Mouse (Mus musculus) ES-Bruce4 (cell line): ENCODE results near the gene Msi2. TPM values are rescaled to one million over a fixed set of nuclear protein-coding genes. Genes with fewer than 3 reads are reported as not detected.

Experiments used
- H3K27ac ChIP-seq: 2 replicates; pipeline ENCODE4 v1.5.1; 2012; ENCODE audit warnings: low read length, inconsistent platforms; ENCODE audit not compliant: insufficient read depth
- H3K27me3 ChIP-seq: 2 replicates; pipeline ENCODE4 v1.6.1; 2012; ENCODE audit warnings: mild to moderate bottlenecking, low read length, inconsistent platforms; ENCODE audit not compliant: control insufficient read depth, poor library complexity, insufficient read depth, severe bottlenecking
- H3K36me3 ChIP-seq: 2 replicates; pipeline ENCODE4 v1.6.1; 2012; ENCODE audit warnings: inconsistent platforms, mild to moderate bottlenecking, low read length, moderate library complexity; ENCODE audit not compliant: control insufficient read depth, poor library complexity, insufficient read depth, severe bottlenecking
- H3K4me1 ChIP-seq: one replicate; pipeline ENCODE4 v1.8.1; 2011; ENCODE audit warnings: low read length; ENCODE audit not compliant: control insufficient read depth, insufficient read depth
- H3K4me3 ChIP-seq: 2 replicates; pipeline ENCODE4 v1.5.1; 2011; ENCODE audit warnings: low read depth, mild to moderate bottlenecking, low read length
- H3K9ac ChIP-seq: 2 replicates; pipeline ENCODE4 v1.6.1; 2012; ENCODE audit warnings: low read depth, mild to moderate bottlenecking, inconsistent platforms; ENCODE audit not compliant: poor library complexity, severe bottlenecking
- H3K9me3 ChIP-seq: replicated peaks from 2 replicates; pipeline ENCODE4 v1.6.1; 2012; ENCODE audit warnings: mild to moderate bottlenecking, low read length, inconsistent platforms; ENCODE audit not compliant: control insufficient read depth, poor library complexity, insufficient read depth, severe bottlenecking
- CTCF ChIP-seq: IDR thresholded peaks from one replicate; pipeline ENCODE4 v1.8.1; 2011; ENCODE audit warnings: low read depth, low read length
- EP300 ChIP-seq: IDR thresholded peaks from 2 replicates; pipeline ENCODE4 v1.6.1; 2011; ENCODE audit warnings: low read depth, low read length; ENCODE audit not compliant: insufficient read depth
- POLR2A ChIP-seq: IDR thresholded peaks from one replicate; pipeline ENCODE4 v1.8.1; 2011; ENCODE audit warnings: low read length; ENCODE audit not compliant: insufficient read depth
- polyA plus RNA-seq: library from polyadenylated mRNA; stranded (reverse); fragments of >200 nt; gene quantifications from 2 replicates; pipeline ENCODE4 v1.2.4, GENCODE M21; 2011; ENCODE audit warnings: low read depth; ENCODE audit not compliant: missing spikeins, insufficient read depth, insufficient read length

The Msi2 gene
- polyA plus RNA-seq, 1 experiment: 110 TPM

GRCm38 (mm10) chr11:88618005-88618501 is 100.3 kb downstream of the Msi2 start:
- Histone ChIP-seq H3K9ac (peak overlapping the region; percentile 57), H3K4me1 (peaks cover 15% of the 10 kb centered on the region), H3K27me3 (no peaks in the 10 kb centered on the region), H3K27ac (peak overlapping the region; percentile 98), H3K9me3 (no peaks in the 10 kb centered on the region), H3K4me3 (peak overlapping the region; percentile 12; the same call in 1 of the 2 replicates), H3K36me3 (no peaks in the 10 kb centered on the region; the same call in 1 of the 2 replicates)
- no peak for TF ChIP-seq EP300

- TF ChIP-seq POLR2A (no peak), EP300 (no peak), CTCF (no peak)
- Histone ChIP-seq H3K9ac (peak overlapping the region; percentile 57), H3K4me1 (peaks cover 15% of the 10 kb centered on the region), H3K27ac (peak overlapping the region; percentile 52), H3K9me3 (no peaks in the 10 kb centered on the region), H3K36me3 (no peaks in the 10 kb centered on the region; the same call in 1 of the 2 replicates), H3K27me3 (no peaks in the 10 kb centered on the region), H3K4me3 (0 out of 2 replicates have a peak overlapping the region, but pooled peaks have one; percentile 0)
Measured at GRCm38 (mm10) chr11:88617380-88617779, 100.9 kb downstream of the Msi2 start.

- no peaks in the 10 kb centered on the region for H3K27me3 ChIP-seq
- no peak overlapping the region for H3K9ac ChIP-seq
- H3K4me1 ChIP-seq: peaks cover 11% of the 10 kb centered on the region
- H3K27ac ChIP-seq: peak overlapping the region; percentile 53
- H3K4me3 ChIP-seq: no peak overlapping the region
- TF ChIP-seq EP300: no peak
- no peak for TF ChIP-seq CTCF
- no peak for TF ChIP-seq POLR2A
- no peaks in the 10 kb centered on the region; the same call in none of the 2 replicates for H3K36me3 ChIP-seq
- no peaks in the 10 kb centered on the region for H3K9me3 ChIP-seq
Measured at GRCm38 (mm10) chr11:88614527-88615305, 103.6 kb downstream of the Msi2 start.

GRCm38 (mm10) chr11:88613771-88614526 is 104.4 kb downstream of the Msi2 start:
- Histone ChIP-seq H3K27ac (peak overlapping the region; percentile 53), H3K4me1 (peaks cover 5% of the 10 kb centered on the region), H3K27me3 (no peaks in the 10 kb centered on the region), H3K4me3 (no peak overlapping the region), H3K9me3 (no peaks in the 10 kb centered on the region), H3K36me3 (no peaks in the 10 kb centered on the region; the same call in none of the 2 replicates), H3K9ac (peak overlapping the region; percentile 52; the same call in 1 of the 2 replicates)
- no peak for TF ChIP-seq POLR2A
- TF ChIP-seq CTCF: no peak
- no peak for TF ChIP-seq EP300

GRCm38 (mm10) chr11:88613008-88613407 is 105.3 kb downstream of the Msi2 start:
- no peak for TF ChIP-seq EP300
- TF ChIP-seq CTCF: no peak
- TF ChIP-seq POLR2A: no peak
- no peak overlapping the region for H3K27ac ChIP-seq
- H3K9ac ChIP-seq: no peak overlapping the region
- no peaks in the 10 kb centered on the region; the same call in none of the 2 replicates for H3K36me3 ChIP-seq
- peaks cover 3% of the 10 kb centered on the region for H3K4me1 ChIP-seq
- no peak overlapping the region for H3K4me3 ChIP-seq
- no peaks in the 10 kb centered on the region for H3K27me3 ChIP-seq
- H3K9me3 ChIP-seq: no peaks in the 10 kb centered on the region

GRCm38 (mm10) chr11:88612141-88612540 is 106.2 kb downstream of the Msi2 start:
- Histone ChIP-seq H3K4me3 (no peak overlapping the region), H3K27ac (no peak overlapping the region), H3K27me3 (no peaks in the 10 kb centered on the region), H3K36me3 (no peaks in the 10 kb centered on the region; the same call in none of the 2 replicates), H3K9ac (no peak overlapping the region), H3K9me3 (no peaks in the 10 kb centered on the region), H3K4me1 (peaks cover 2% of the 10 kb centered on the region)
- TF ChIP-seq EP300: no peak
- TF ChIP-seq CTCF: no peak
- TF ChIP-seq POLR2A: no peak
